Mouse (Mus musculus): Measurements from ENCODE around the gene Krt34. TPM values are rescaled to one million over a fixed set of nuclear protein-coding genes. Genes with fewer than 3 reads are reported as not detected.

Gene Krt34
- polyA plus RNA-seq, 1 experiment = not detected

DNA sequence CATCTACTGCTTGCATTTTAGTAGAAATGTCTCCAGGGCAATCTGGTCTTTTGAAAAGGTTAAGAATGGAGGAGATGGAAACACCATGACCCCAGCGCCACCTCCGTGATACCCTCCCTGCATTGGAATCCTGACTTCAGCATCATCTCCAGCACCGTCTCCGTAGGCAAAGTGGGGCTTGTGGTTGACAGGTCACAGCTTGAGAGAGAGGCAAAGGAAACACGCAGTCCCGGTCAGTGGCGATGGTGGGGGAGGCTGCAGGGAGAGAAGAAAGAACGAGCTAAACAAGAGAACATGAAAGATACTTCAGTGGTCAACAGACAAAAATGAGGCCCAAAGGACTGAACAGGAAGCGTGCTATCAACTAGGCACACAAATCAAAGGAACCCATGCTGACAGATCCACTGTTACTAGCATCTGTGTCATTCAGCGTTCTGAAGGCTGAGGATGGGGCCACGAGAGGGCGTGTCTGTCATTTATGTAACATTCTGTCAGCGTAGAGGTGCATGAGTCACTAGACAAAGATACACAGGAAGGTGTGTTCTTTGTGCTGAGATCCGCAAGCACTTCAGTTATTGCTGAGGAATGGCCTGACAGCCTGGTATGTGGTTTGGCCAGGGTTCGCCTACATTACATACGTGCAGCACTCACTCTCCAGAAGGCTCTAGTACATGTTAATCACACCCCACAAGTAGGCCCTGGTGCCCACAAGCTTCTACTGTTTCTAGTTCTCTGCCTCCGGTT, 26.1 kb upstream of the Krt34 start:
- Histone ChIP-seq H3K4me2 (ENCODE audit: low read depth) (no peak overlapping the region), H3K4me3 (no peak overlapping the region), H3ac (ENCODE audit: control insufficient read depth, insufficient read length) (no peak overlapping the region), H3K36me3 (ENCODE audit: control insufficient read depth, insufficient read depth) (no peaks in the 10 kb centered on the region), H3K27me3 (ENCODE audit: control insufficient read depth, insufficient read depth, insufficient read length) (no peaks in the 10 kb centered on the region), H3K79me2 (ENCODE audit: control insufficient read depth, insufficient read depth) (no peaks in the 10 kb centered on the region)
- TF ChIP-seq TCF12 (IDR thresholded peaks at IDR 0.05; ENCODE audit: insufficient read depth, poor library complexity, severe bottlenecking) (no peak), MYOD1 (IDR thresholded peaks at IDR 0.05; ENCODE audit: control insufficient read depth in 1 of 3, insufficient read length in 2 of 3, low read depth in 2 of 3) (no peak), MYOG (IDR thresholded peaks at IDR 0.05; ENCODE audit: control insufficient read depth in 1 of 3, insufficient read depth in 1 of 3, insufficient read length in 2 of 3, low read depth in 2 of 3) (no peak), SRF (IDR thresholded peaks at IDR 0.05; ENCODE audit: control insufficient read depth, insufficient read length, low read depth) (no peak), MAX (IDR thresholded peaks at IDR 0.05; ENCODE audit: low read depth) (no peak), POLR2AphosphoS2 (IDR thresholded peaks at IDR 0.05; ENCODE audit: insufficient read length, low read depth) (no peak), POLR2A (IDR thresholded peaks at IDR 0.05; ENCODE audit: insufficient read length, low read depth) (no peak), TCF3 (IDR thresholded peaks at IDR 0.05; ENCODE audit: insufficient read length, low read depth) (no peak), E2F4 (IDR thresholded peaks at IDR 0.05; ENCODE audit: insufficient read depth) (no peak), CEBPB (IDR thresholded peaks at IDR 0.05; ENCODE audit: insufficient read depth, poor library complexity, severe bottlenecking) (no peak), REST (IDR thresholded peaks at IDR 0.05; ENCODE audit: insufficient read depth, insufficient read length) (no peak), USF1 (IDR thresholded peaks at IDR 0.05; ENCODE audit: low read depth) (no peak)

DNA sequence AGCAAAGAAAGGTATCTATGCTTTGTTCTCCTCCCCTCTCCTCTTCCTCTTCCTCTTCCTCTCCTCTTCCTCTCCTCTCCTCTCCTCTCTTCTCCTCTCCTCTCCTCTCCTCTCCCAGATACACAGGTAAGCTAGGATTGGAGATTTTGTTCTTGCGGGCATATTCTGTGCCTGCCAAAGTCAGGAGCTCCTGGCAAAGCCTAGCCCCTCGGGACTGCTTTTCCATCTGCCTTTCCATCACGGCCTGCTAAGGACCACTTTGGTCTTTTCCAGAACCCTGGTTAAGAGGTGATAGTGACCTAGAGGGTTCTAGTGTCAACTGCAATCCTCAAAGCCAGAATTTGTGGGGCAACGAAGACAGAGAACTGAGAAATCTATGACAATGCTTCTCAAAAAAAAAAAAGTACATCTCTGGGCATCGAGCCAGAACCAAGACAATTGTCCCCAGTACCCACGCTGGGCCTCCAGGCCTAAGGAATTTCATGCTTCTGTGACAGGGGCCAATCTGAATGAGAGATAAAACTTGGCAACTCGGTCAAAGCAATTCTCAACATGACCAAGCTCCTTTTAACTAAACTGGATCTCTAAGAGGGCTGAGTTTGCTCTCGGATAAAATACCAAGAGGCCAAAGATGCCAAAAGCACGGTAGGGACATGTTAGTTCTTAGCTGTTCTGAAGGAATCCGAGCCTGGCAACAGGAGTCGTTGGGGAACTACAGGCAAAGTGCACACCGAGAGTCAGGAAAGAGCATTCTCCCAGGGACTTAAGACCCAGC, 25.1 kb upstream of the Krt34 start:
- no peaks in the 10 kb centered on the region for H3K27me3 ChIP-seq (ENCODE audit: control insufficient read depth, insufficient read depth, insufficient read length)
- TF ChIP-seq POLR2AphosphoS2 (IDR thresholded peaks at IDR 0.05; ENCODE audit: insufficient read length, low read depth) (no peak), E2F4 (IDR thresholded peaks at IDR 0.05; ENCODE audit: insufficient read depth) (no peak)

DNA sequence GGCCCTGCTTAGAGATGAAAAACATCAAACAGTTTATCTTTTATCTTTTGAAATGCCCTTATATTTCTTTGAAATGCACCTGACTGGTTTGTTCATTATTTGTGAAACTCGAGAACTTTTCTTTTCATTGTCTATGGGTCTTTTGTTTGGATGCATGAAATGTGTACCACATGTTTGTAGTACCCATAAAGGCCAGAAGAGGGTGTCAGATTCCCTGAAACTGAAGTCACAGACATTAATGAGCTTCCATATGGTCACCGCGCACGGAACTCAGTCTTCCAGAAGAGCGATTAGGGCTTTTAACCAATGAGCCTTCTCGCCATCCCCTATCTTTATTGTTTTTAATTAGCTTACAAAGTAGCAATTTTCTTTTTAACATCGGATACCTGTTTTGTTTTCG, 17.5 kb upstream of the Krt34 start:
- Histone ChIP-seq H3K4me2 (ENCODE audit: low read depth) (no peak overlapping the region), H3K36me3 (ENCODE audit: control insufficient read depth, insufficient read depth) (no peaks in the 10 kb centered on the region), H3K27me3 (ENCODE audit: control insufficient read depth, insufficient read depth, insufficient read length) (no peaks in the 10 kb centered on the region), H3K4me3 (no peak overlapping the region), H3ac (ENCODE audit: control insufficient read depth, insufficient read length) (no peak overlapping the region), H3K79me2 (ENCODE audit: control insufficient read depth, insufficient read depth) (no peaks in the 10 kb centered on the region)
- TF ChIP-seq MYOG (IDR thresholded peaks at IDR 0.05; ENCODE audit: control insufficient read depth in 1 of 3, insufficient read depth in 1 of 3, insufficient read length in 2 of 3, low read depth in 2 of 3) (no peak), CEBPB (IDR thresholded peaks at IDR 0.05; ENCODE audit: insufficient read depth, poor library complexity, severe bottlenecking) (no peak), SRF (IDR thresholded peaks at IDR 0.05; ENCODE audit: control insufficient read depth, insufficient read length, low read depth) (no peak), MYOD1 (IDR thresholded peaks at IDR 0.05; ENCODE audit: control insufficient read depth in 1 of 3, insufficient read length in 2 of 3, low read depth in 2 of 3) (no peak), TCF12 (IDR thresholded peaks at IDR 0.05; ENCODE audit: insufficient read depth, poor library complexity, severe bottlenecking) (no peak), USF1 (IDR thresholded peaks at IDR 0.05; ENCODE audit: low read depth) (no peak), TCF3 (IDR thresholded peaks at IDR 0.05; ENCODE audit: insufficient read length, low read depth) (no peak), POLR2AphosphoS2 (IDR thresholded peaks at IDR 0.05; ENCODE audit: insufficient read length, low read depth) (no peak), MAX (IDR thresholded peaks at IDR 0.05; ENCODE audit: low read depth) (no peak), REST (IDR thresholded peaks at IDR 0.05; ENCODE audit: insufficient read depth, insufficient read length) (no peak), POLR2A (IDR thresholded peaks at IDR 0.05; ENCODE audit: insufficient read length, low read depth) (no peak), E2F4 (IDR thresholded peaks at IDR 0.05; ENCODE audit: insufficient read depth) (no peak)

More for the DNA sequence above, 25.1 kb upstream of the Krt34 start:
- no peaks in the 10 kb centered on the region for H3K79me2 ChIP-seq (ENCODE audit: control insufficient read depth, insufficient read depth)
- H3K4me2 ChIP-seq (ENCODE audit: low read depth) = no peak overlapping the region
- no peak overlapping the region for H3K4me3 ChIP-seq
- no peaks in the 10 kb centered on the region for H3K36me3 ChIP-seq (ENCODE audit: control insufficient read depth, insufficient read depth)
- no peak overlapping the region for H3ac ChIP-seq (ENCODE audit: control insufficient read depth, insufficient read length)

DNA sequence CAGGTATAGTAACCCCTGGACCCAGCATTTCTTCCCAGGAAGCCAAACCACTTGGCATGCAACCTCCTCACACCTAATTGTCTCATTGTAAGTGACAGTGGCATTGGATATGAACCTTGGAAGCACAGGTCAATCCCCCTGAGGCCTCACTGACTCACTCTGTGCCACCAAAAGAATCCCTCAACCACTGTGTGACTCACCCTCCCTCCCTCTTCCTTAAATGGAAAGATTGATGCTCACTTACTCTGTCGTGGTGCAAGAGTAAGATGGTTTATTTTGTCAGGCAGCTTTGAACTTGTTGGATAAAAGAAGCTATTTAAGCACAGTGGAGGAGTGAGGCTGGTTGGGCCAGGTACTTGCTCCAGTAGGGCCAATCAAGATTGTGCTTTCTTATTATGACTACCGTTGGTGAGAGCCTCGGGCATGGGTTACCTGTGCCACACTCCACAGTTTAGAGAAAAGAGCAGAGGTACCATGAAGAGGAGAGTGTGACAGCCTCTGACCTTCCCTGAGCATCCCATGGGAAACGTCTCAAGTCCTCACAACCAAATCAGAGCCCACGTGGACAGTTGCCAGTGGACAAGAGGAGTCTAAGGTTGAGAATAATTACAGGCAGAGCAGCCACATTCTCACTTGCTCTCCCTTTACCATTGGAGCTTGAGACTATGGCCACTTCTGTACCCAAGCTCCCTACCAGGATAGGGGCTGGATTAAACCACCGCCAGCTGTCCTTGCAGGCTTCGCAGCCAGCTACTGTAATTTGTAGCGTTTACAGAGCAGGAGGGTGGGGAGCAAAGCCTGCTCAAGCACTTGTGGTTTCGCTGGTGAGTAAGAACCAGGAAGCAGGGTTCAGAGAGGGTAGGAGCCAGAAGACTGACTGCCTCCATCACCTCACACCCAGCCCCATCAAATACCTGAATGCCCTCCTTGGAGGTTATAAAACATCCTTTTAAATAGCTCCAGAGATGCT, 14.6 kb upstream of the Krt34 start:
- Histone ChIP-seq H3K4me3 (no peak overlapping the region), H3K4me2 (ENCODE audit: low read depth) (peak overlapping the region; percentile 73), H3K27me3 (ENCODE audit: control insufficient read depth, insufficient read depth, insufficient read length) (no peaks in the 10 kb centered on the region), H3K36me3 (ENCODE audit: control insufficient read depth, insufficient read depth) (no peaks in the 10 kb centered on the region), H3ac (ENCODE audit: control insufficient read depth, insufficient read length) (no peak overlapping the region), H3K79me2 (ENCODE audit: control insufficient read depth, insufficient read depth) (no peaks in the 10 kb centered on the region)
- TF ChIP-seq MYOG (IDR thresholded peaks at IDR 0.05; ENCODE audit: control insufficient read depth in 1 of 3, insufficient read depth in 1 of 3, insufficient read length in 2 of 3, low read depth in 2 of 3) = peak; percentile 40 to 91 (median 88)
- TF ChIP-seq MYOD1 (IDR thresholded peaks at IDR 0.05; ENCODE audit: control insufficient read depth in 1 of 3, insufficient read length in 2 of 3, low read depth in 2 of 3) = peak; percentile 14 to 86 (median 71)
- TF ChIP-seq SRF (IDR thresholded peaks at IDR 0.05; ENCODE audit: control insufficient read depth, insufficient read length, low read depth) = peak; percentile 82
- no peak for TF ChIP-seq MAX (IDR thresholded peaks at IDR 0.05; ENCODE audit: low read depth)
- TF ChIP-seq TCF12 (IDR thresholded peaks at IDR 0.05; ENCODE audit: insufficient read depth, poor library complexity, severe bottlenecking) = peak; percentile 65
- no peak for TF ChIP-seq E2F4 (IDR thresholded peaks at IDR 0.05; ENCODE audit: insufficient read depth)
